Mouse (Mus musculus): ENCODE data around the gene Boc. TPM values are rescaled to one million over a fixed set of nuclear protein-coding genes. Genes with fewer than 3 reads are reported as not detected.

Boc gene
- total RNA-seq, 2 experiments from 2014 or later: 7.1 to 8.6 TPM

DNA sequence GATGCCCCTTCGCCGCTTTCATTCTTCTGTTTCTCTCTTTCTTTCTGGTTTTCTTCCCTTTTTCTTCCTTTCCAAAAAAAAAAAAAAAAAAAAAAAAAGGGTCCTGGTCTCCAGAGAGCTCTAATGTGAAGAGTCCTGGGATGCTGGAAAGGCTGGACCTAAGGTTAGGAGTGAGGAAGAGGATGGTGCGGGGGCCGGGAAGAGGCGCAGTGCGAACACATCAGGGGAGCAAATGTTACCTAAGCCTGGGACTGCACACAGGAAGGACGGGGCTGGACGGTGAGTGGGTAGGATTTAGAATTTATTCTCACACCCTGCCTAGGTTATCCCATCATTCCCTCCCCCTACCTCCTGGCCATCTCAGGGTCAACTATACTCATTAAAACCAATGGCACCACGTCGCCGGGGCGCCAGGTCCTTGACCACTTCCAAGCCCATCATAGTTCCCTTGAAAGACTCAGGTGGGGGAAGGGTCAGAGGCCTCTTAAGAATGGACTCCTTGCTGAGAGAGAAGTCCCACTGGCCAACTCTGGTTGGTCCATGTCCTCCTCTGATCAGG is 27.4 kb downstream of the Boc start:
- no peak for DNase-seq
- intact Hi-C loops (cut with DNase I): no loop called here

DNA sequence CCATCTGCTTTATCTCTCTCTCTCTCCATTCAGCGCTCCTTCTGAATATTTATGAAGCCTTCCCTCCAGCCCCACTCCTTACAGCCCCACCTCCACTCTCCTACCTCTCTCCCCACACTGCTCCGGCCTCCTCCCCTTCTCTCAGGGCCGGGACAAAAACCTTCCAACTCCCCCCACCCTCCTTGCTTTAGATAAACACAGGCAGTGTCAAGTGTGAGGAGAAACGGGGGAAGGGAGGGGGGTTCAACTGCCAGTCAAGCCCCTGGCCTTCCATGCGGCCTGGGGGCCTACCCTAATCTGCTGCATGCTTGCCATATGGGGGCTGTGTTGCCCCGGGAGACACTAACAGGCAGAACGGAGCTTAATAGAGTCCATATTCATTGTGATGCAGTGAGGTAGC is 27.9 kb downstream of the Boc start:
- intact Hi-C loops (cut with DNase I): no loop called here
- no peak for DNase-seq

DNA sequence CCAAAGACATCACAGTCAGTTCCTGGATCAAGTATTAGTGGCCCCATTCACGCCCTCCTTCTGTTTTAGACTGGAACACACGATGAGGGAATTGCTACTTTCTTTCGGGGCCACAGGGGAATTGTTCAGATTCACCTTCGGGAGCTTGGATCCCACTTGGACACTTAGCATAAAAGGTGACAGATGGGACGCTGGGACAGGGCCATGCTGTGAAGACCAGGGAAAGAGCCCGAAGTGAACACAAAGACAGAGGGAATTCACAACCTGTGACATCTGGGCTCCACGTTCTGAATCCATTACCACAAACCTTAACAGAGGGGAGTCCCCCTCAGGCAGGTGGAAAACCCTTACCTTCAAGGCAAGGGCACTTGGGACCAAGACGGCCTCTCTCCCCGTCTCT is 28.5 kb downstream of the Boc start:
- no peak for DNase-seq
- intact Hi-C loops (cut with DNase I): no loop called here

DNA sequence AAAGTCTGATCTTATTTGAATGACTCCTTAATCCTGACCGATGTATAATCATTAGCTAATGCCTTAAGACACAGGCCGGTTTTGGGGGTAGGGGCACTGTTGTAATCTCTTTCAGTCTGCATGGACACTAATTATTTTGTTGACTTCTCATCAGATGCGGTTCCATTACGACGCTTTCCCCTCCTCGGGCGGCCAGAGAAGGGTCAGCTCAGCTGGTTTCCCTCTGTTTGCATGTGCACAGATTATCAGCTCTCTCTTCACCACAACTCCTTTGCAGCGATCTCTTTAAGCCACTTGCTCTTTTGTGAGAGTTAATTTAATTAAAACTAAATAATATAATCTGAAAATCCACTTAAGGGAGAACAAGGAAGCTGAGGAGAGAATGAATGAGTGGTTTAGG is 29.0 kb downstream of the Boc start:
- no peak for DNase-seq
- intact Hi-C loops (cut with DNase I): no loop called here

DNA sequence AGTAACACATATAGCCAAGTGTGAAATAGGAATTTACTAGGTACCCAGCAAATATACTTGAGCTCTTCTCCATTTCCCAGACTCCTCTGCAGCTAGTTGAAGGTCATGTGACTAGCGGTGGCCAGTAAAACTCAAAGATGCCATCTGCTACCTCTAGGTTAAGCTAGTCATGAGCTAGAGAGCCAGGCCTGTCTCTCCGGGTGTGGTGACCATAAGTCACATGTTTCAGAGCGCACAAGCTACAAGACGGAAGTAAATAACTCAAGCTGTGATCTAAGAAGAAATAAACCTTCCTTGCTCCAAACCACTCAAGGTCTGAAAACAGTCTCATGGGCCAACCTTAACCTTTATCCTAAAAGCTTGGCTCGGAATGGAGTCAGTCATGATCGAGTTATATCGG is 29.7 kb downstream of the Boc start:
- intact Hi-C loops (cut with DNase I): no loop called here
- DNase-seq: no peak

DNA sequence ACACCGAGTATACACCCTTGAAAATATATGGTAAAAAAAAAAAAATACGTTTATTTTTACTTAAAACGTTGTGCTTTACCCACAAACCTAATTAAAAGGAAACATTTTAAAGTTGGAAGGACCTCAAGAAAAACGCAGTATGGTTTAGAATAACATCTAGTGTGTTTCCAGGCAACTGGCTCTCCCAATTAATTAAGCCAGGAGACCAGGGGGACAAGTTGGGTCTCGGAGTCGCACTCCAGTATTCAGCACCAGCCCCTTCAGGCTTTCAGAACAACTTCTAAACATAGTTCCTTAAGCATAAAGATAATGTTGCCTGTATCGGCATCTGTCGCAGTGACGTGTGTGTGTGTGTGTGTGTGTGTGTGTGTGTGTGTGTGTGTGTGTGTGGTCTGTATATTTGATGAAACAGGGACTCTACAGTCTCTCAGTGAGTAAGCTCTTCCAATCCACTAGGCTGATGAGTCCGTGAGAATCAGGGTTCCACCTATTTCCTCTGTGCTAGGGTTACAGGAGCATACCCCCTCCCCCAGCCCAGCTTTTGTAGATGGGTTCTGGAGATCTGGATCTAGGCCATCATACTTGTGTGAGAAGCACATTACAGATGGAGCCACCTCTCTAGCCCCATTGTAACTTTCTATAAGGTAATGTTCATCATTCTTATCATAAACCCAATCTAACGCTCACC is 31.3 kb downstream of the Boc start:
- DNase-seq: no peak
- intact Hi-C loops (cut with DNase I): no loop called here

DNA sequence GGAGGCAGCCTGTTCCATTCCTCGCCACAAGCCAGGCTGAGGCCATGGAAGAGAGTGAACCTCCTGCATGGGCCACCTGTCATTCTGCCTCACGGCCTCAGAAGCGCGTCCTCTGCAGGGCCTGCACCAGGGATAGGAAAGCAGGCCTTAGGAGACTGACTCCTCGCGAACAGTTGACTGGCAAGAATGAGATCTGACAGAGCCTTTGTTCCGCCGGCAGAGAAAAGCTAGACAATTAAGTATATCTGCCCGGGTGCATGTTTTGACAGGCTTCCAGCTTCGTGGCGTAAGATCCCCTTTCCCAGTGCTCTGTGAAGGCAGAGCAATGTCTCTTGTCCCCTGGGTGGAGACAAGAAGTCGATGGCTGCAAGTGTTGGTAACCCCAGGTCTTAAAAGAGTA is 32.0 kb downstream of the Boc start:
- intact Hi-C loops (cut with DNase I): no loop called here
- DNase-seq: no peak

DNA sequence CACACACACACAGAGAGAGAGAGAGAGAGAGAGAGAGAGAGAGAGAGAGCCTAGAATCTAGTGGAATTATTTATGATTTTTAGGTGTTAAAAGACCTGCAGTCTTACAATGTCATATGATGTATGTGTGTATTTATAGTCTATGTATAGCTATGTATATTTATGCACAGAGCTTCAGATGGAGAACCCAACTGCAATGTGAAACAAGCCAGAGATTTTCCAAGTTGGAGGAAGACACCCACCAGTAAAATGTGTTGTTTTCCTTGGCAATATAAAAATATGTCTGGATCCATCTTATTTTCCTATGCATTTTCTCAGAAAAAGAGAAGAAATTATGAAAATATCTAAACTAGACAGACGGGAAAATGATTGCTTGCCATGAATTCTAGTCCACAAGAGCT is 32.7 kb downstream of the Boc start:
- DNase-seq: no peak
- intact Hi-C loops (cut with DNase I): no loop called here

DNA sequence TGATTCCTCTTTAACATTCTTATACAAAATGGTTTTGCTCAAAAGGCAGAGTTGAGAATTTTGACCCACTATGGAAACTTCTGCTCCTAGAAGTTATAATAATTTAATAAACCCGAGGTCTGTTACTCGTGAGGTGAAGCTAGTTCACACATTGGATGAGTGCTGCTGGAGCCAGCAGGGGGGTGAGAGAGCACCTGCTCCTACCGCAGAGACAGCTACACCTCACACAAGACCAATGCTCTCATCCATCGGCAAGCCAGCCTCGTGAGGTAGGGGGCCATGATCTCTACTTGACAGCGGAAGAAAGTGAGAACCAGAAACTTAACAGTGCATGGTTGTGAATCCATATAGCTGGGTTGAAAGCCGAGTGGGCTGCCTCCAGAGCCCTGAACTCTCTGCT is 35.1 kb downstream of the Boc start:
- intact Hi-C loops (cut with DNase I): no loop called here
- DNase-seq: no peak

DNA sequence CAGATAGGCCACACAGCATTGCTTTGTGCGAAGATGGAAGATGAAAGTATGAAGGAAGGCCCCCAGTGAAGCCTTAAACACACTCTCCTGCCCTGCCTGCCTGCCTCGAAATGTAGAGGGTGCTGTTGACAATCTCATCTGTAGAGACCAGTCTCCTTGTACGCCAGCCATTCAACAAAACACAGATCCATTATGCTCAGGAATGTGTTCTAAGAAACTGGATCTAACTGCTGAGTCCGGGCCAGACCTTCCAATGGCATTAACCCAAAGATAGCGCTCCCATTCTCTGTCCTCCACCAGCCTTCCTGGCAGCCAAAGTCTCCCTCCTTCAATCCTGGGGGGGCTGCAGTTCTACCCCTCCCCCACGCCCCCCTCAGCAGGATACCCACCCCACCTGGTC is 42.2 kb downstream of the Boc start:
- intact Hi-C loops (cut with DNase I): no loop called here

DNA sequence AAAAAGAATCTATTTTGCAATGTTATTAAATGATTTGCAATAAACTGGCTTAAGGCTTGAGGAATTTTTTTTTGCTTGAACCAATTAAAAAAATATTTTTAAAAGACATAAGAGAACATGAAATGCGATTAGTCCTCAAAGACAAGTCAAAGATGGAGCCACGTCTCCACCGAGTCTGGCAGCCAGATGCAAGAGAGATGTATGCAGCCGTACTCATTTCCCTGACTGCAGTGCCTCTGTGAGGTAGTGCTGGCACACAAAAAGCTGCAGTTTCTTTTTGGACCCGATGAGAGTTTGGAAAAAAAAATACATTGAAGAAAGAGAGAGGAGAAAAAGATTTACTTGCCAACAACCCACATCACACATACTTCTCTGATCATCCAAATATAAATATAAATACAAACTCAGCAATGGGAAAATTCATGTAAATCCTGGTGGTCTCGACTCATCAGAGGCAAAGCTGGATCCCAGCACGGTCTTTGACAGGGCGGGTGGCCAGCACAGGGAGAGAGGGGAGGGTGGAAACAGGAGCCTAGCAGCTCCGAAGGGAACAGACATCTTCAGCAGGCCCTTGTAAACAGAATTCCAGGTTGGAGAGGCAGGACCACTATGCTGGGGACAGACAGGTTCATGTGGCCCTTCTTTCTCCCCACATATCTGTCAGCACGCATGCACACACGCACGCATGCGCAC is 48.0 kb downstream of the Boc start:
- intact Hi-C loops (cut with DNase I): no loop called here
- DNase-seq: no peak

More for the DNA sequence above, 42.2 kb downstream of the Boc start:
- DNase-seq: no peak

DNA sequence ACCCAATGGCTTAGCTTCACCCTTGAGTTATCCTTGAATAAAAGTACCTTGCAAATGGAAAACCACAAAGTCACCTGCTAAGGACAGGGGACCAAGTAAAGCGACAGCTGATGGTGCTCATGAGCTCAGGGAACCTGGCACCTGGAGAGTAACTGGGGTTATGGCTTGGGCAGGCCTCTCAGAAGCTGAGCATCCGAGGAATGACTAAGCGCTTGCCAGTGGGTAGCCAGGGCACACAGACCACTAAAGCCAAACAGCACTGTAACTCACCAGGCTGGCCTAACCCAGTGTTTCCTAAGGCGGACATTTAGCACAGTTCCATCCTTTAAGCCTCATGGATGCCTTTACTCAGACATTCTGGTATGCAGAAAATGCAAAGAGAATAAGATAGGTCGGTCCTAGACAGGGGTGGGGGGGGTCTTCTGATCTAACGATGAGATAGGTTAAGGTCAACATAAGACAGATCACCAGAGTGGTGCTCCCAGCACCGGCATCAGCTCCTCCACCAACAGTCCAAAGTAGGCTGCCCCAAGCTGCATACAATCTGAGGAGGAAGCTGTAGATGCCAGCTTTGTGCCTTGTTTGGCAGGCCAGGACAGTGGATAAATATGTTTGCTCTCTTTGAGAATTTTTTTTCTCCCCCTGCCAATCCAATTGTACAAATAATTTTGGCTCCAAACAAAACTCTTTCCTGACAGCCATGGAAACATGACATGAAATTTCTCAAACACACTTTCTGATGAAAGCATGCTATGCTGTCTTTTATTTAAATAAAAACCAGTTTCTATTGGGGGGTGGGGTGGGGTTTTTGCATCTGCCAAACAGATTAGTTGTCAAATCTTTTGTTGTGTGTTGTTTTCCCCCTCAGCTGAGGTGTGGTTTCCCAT is 49.0 kb downstream of the Boc start:
- intact Hi-C loops (cut with DNase I): no loop called here

DNA sequence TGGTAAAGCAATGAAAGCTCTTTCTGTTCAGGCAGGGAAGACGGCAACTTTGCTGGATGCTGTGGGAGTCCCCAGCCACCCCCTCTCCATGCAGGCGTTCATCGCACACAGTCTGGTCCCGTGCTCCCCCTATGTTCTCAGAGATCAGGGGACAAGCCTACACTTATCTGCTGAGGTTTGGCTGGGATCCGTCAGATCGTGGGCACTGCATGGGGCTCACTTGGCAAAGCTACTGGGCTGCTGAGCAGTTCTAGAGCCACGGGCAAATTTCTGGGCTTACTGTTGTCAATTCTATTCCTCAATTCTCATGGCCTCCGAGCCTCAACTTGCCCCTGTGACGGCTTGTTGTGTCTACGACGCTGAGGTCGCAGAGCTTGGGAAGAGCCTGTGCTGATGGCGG is 49.9 kb downstream of the Boc start:
- no peak for DNase-seq
- intact Hi-C loops (cut with DNase I): no loop called here

More for the DNA sequence above, 49.0 kb downstream of the Boc start:
- DNase-seq: no peak

DNA sequence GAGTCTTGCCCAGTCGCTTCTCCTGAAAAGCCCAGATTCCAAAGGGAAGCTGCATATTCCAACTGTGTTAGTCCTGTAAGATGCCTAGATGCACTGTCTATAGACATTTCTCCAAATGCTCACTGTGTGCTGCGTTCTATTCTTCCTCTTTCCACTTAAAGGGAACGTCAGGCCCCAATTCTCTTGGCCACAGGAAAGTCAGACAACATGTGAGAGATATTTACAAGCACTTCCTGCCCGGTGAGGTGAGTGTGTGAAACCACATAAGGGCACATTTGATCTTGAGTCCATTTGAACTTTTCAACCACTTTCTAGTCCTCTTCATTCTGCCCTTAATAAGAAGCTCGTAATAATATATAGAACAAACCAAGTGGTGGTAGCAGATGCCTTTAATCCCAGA is 50.7 kb downstream of the Boc start:
- no peak for DNase-seq
- intact Hi-C loops (cut with DNase I): no loop called here

DNA sequence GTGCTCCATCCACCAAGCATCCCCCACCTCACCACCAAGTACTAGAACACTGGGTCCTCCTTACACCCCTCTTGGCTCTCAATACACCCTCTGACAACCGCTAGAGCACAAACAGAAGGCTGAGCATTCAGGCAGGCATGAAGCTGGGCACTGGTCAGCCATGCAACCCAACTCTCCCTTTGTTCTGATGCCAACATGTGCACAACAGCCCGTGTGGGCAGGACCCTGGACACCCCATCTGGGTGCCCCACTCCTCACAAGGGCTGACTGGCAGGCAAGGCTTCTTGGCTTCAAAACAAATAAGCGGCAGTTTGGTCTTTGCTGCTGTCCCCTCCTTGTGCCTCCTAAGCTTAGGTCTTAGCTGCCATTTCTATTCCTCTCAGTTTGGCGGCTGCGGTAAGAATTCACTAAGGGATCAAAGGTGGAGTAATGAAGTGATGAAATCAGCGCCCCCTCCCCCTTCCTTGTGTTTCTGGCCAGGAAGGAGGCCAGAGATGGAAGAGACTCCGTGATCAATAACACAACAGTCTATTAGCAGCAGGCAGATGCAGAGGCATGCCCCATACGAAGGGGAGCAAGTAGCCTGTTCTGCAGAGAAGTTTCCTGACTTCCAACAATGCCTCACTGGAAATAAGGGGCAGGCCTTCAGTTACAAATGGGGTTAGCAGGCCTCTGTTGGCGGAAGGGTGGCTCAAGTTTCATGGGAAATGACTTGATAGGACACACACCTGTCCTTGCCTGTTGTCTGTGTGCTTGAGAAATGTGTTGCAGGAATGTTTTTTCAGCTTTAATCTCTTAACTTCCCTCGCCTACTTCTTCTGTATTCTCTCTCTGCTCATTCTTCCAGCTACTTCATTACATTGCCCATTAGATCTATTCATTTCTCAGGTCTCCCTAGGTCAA is 51.4 kb downstream of the Boc start:
- intact Hi-C loops (cut with DNase I): no loop called here
- DNase-seq: no peak

DNA sequence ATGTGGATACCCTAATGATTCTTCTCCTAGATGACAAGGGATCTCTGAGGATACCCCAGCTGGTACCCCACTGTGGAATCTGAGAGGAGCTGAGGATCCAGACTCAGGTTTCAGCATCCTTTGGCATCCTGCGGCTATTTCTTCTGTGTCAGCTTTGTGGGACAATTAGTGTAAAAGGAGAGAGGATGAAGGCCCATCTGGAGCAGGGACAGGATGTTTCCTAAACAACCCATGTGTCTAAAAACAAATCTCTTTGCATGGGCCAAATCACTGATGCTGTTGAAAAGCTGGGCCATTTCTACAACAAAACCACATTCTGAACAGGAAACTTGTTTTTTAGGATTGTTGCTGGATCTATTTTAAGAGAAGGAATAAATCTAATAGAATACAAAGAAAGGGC is 53.5 kb downstream of the Boc start:
- no peak for DNase-seq
- intact Hi-C loops (cut with DNase I): no loop called here

DNA sequence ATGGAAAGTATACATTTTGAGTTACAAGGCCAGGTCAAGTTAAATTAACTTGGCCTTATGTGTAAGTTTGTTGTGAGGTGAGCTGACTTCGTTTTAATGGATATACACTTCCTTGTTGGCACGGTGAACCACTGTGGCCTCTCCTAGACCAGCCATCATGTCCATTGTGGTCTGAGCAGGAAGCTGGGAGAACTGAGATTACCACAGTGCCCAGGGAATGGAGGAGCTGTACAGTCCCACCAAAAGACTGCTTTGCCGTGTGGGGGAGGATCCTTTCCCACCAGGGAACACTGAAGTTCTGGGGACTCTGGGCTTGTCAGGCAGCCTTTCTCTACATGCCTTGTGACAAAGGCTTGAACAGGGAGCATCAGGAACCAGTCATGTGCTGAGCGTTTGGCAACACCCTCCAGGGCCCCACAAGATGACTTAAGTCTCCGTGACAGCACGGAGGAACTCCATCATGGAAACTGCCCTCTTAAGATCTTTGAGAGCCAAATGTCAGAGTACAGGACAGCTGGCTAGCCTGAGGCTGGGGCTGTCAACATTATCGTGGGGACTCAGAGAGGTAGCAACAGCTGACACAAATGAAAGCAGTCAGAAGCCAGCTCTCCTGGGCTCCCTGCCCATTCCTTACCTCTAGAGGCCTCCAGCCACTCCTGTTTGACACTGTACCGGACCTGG is 55.7 kb downstream of the Boc start:
- DNase-seq: peak; percentile 46 to 49
- intact Hi-C loops (cut with DNase I): no loop called here

DNA sequence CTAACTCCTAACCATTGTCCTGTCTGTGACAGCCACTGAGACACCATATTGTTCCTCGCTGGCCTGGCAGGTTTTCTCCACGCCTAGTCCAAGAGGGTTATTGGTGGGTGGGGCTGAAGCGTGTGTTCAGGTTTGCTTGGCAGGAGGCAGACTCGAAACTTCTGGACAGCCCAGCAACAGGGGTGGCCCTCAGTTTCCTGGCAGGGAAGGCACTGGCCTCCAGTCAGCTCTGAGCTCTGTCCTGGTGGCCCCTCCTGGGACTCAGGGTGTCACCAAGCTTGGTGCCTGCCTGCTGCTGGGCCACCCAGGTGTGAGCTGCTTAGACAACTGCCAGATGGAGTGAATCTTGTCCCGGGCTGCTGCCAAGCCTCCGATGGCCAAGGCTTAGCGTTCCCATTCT is 56.4 kb downstream of the Boc start:
- intact Hi-C loops (cut with DNase I): no loop called here
- DNase-seq: peak; percentile 54 to 61

DNA sequence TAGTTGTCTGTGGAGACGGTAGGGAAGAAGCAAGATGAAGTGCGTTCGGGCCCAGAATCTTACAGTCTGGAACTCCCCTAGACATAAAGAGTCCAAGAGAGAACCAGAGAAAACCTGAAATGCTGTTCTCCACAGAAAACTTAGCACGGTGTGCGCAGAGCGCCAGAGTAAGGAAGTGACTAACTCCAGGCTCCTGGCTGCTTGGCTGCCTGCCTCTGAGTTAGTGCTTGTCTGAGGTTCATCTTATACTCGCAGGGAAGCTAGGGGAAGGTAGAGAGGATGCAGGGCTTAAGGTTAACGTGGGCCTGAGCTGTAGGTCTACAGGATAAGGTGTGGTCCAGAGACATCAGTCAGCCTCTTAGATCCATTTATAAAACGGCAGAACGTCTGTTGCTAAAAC is 56.9 kb downstream of the Boc start:
- DNase-seq: no peak
- intact Hi-C loops (cut with DNase I): no loop called here

DNA sequence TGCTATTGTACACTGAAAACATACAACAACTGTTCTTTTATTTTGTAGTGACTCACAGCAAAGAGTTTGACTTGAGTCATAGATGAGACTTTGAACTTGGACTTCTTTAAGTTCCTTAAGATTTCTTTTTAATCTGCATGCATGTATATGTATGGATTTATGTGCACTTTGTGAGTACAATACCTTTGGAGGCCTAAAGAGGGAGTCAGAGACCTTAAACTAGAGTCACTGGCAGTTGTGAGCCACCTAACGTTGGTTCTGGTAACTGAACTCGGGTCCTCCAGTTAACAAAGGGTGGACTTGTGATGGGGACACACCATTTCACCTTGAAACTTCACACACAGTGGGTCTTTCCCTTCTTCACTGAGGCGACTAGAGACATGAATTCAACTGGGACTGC is 60.2 kb downstream of the Boc start:
- intact Hi-C loops (cut with DNase I): no loop called here
- no peak for DNase-seq

All from heart, postnatal 14 days (tissue).